Mouse (Mus musculus) gastrocnemius, adult 2 months (tissue): ENCODE measurements around the gene Pabpc4l. TPM values are rescaled to one million over a fixed set of nuclear protein-coding genes. Genes with fewer than 3 reads are reported as not detected.
"Not testable (repeated sequence)": the region's sequence is repeated elsewhere in the genome, so short reads cannot be mapped to it uniquely, and the experiment has no call there.

ENCODE experiments used
- DNase-seq: peaks from one replicate; pipeline ENCODE4 v3.0.0; 2022
- H3K27ac ChIP-seq: fragments of 200-600 bp; 2 replicates; pipeline ENCODE4 v1.8.1; 2022; ENCODE audit warnings: mild to moderate bottlenecking
- H3K4me3 ChIP-seq: fragments of 200-600 bp; 2 replicates; pipeline ENCODE4 v1.8.1; 2022; ENCODE audit warnings: mild to moderate bottlenecking, moderate library complexity
- CTCF ChIP-seq: fragments of 200-600 bp; IDR thresholded peaks from 2 replicates; pipeline ENCODE4 v1.8.1; 2022; ENCODE audit warnings: antibody characterized with exemption, mild to moderate bottlenecking, moderate library complexity
- intact Hi-C: fragments of 180-260 bp; cut with DNase I; formaldehyde crosslinking; loops from one replicate; pipeline ENCODE4 v1.15.1; 2025
- long read RNA-seq, 2 experiments: library from polyadenylated mRNA; stranded (forward); transcript quantifications; one replicate each; pipeline ENCODE4 v2.0.0; 2021
- total RNA-seq, 2 experiments: library from RNA; stranded (reverse); gene quantifications; 2 replicates each; pipeline ENCODE4 v1.2.3; 2021

Pabpc4l gene
- total RNA-seq, result under 1 TPM in 1 of 2 experiments, not detected in 1; 0.25 TPM
- long read RNA-seq, experiment 1, result 0 reads
- long read RNA-seq, experiment 2, result 0 reads

DNA sequence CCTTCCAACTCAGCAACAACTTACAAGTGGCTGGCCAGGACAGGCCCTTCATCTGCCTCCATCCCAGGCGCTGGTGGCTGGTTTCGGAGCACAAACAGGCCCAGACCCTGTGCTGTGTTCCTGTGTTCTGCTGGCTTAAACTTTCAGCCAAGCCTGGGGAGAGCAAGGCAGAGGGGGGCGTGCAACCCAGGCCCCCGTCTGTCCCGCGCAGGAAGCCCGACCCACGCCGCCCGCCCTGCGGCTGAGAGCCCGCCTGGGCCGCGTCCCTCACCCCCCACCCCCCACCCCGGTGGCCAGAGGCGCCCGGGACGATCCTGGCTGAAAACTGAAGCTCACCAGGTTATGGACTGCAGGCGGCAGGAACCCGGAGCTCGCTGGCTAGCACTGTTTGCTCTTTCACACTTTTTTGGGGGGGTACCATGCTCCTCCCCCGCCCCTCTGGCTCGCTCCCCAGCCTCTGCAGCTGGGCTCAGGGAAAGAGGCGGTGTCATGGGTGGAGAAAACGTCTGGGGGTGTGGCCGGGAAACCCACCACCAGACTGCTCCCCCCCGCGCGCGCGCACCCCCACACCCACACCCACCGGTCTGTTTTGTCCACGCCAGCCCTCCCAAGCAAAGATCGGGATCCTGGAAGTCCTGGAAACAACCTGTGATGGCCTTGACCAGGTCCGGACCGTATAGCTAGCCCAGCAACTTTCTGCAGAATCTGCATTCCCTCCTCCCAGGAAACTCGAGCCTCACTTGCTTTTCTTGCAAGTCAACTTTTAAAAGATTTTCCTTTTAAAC, at the start of gene Pabpc4l:
Gene Pabpc4l (minus strand): TSS at position 739 of the 785 bp plus-strand sequence.
- DNase-seq, result peak; percentile 50
- Histone ChIP-seq H3K27ac (peak within 1 kb of the TSS; percentile 66), H3K4me3 (peak within 1 kb of the TSS; percentile 82)
- TF ChIP-seq CTCF, result no peak
- intact Hi-C loops, result no loop called here

DNA sequence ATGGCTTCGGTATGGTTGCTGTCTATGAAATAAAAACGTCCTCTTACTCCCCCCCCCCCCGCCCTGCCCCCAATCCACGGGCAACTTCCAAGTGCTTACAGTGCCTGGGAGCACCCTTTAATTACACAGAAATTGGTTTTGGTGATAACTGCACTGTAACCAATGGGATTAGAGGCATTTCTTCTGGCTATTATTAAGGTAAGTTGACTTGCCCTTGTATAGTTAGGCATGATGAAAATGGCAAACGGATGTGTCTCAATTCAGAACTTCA, 42.9 kb upstream of the Pabpc4l start:
- intact Hi-C loops, result no loop called here

GRCm38 (mm10) chr3:46490132-46490988, 42.3 kb upstream of the Pabpc4l start:
- no peak overlapping the region for H3K27ac ChIP-seq
- no peak for DNase-seq
- peak overlapping the region; percentile 54 for H3K4me3 ChIP-seq
- intact Hi-C loops, result no loop called here
- no peak for TF ChIP-seq CTCF

More for the DNA sequence above, 42.9 kb upstream of the Pabpc4l start:
- H3K27ac ChIP-seq, result no peak overlapping the region
- no peak for TF ChIP-seq CTCF
- no peak overlapping the region for H3K4me3 ChIP-seq
- DNase-seq, result no peak

DNA sequence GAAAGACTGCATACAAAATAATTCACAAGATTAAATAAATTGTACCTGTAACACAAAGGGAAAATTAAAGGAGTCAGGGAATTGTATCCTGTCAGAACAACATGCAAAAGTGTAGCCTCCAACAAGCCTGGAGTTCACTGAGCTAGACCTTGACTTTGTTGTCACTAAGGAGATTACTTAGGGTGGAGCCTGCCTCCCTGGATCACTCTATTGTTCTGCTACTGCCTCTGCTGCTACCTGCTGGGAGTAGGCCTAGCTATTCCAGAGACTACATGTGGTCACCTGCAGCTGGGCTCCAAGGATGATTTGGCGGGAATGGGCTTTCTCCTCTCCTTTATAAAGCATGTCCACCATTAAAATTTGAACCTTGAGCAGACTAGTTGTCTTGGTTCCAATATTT, 38.1 kb upstream of the Pabpc4l start:
- intact Hi-C loops, H3K4me3 ChIP-seq, H3K27ac ChIP-seq, DNase-seq: not testable (repeated sequence)

DNA sequence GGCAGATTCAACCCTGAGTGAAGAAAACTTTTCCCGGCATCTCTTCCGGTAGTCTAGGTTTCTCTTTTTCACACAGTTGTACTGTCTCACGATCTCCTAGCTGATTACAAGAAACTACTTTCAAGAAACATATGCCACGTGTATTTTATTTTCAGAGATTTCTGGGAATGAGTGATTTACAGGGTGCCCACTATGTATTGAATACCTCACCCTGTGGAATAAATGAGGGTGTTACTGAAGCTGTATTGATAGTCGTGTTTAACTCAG, 180 bp upstream of the Pabpc4l start:
- no peak for DNase-seq
- intact Hi-C loops, result no loop called here
- TF ChIP-seq CTCF, result no peak
- H3K4me3 ChIP-seq, result peak overlapping the region; percentile 82
- no peak overlapping the region for H3K27ac ChIP-seq

GRCm38 (mm10) chr3:46431416-46431815, 16.6 kb downstream of the Pabpc4l start:
- no peak overlapping the region for H3K4me3 ChIP-seq
- DNase-seq, result no peak
- TF ChIP-seq CTCF, result no peak
- no peak overlapping the region for H3K27ac ChIP-seq
- intact Hi-C loops, result no loop called here
